Mouse (Mus musculus): Measurements from ENCODE around the gene Ndnf.

Ndnf gene

DNA sequence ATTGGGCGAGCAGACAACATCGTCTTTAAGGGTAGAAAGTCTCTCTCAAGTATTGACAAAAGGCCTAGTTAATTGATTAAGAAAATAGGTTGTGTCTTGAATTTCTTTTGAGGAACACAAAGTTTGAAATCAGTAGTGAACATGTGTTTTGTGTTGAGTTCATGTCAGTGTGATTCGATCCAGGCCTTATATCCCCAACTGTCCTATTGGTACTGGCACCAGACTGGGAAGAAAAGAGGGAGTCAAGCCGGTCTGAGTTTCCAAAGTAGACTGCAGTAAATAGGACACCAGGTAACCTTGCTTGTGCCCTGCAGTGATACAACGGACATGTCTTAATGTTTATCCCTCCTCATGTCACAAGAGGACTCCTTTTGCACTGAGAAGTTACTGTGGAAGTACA, 87.8 kb downstream of the Ndnf start:
- no peak for DNase-seq

DNA sequence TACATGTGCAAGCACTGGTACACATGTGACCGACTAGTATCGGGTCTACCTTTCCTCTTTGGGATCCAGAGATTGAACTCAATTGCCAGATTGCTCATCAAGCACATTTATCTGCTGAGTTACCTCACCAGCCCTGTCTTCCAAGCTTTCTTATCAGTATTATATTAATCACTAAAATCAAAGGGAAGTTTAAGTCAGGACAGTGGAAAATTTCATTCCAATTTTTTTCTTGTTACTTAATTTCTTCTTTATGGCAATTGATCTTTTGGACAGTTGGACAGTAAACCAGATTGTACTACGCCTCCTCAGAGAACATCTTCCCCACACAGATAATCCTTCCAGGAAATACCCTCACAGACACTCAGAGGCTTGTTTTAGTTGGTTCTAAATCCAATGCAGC, 88.7 kb downstream of the Ndnf start:
- no peak for DNase-seq

Measured in retina, postnatal 1 day (tissue).